Mouse (Mus musculus): ENCODE measurements around the gene Pkp3. TPM values are rescaled to one million over a fixed set of nuclear protein-coding genes. Genes with fewer than 3 reads are reported as not detected.
A peak's percentile ranks its signal among the peaks of the same experiment; 100 is the strongest.

Gene Pkp3
- total RNA-seq, 2 experiments from 2014 or later, result 0.25 to 0.54 TPM

DNA sequence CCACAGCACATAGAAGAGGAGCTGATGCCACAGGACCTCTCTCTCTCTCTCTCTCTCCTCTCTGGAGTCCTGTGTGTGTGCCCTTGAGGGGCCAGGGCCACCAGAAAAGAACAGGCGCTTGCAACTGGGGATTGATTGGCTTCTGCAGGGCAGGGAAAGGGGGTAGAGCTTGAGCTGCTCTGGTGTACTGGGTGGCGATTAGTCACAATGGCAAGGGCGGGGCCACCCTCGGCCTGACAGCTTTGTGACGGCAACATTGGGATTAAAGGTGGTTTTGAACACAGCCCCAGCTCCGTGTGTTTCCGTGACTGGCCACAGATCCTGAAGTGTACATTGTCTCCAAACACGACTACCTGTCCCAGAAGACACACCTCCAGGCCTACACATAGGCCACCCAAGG lies 12.2 kb downstream of the Pkp3 start:
- DNase-seq (ENCODE audit: low spot score in 2 of 2), result no peak

DNA sequence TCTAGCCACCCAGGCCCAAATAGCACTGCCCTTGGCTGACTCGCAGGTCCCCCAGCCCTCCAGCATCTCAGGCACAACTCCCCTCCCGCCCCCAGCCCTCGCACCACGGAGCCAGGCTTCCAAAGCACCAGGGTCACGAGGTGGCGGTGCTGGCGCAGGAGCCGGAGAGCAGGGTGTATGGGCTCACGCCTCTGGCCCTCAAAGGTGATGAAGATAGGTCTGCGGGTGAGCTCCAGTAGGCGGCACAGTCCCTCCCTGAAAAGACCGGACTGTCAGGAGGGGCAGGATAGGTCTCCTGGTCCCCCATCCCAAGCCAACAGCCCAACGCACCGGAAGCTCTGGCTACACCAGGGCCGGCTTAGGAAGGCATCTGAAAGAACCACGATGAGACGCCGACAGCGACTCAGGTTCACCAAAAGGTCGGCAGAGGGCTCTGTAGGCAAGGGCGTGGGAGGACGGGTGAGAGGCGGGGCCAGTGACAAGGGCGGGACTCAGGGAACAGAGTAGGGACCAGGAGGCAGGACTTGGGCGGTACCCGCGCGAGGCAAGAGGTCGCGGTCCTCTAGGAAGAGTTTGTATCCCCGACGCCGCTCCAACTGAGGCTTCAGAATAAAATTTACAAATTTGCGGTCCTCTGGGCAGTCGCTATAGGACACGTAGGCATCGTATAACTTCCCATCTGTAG lies 14.2 kb downstream of the Pkp3 start:
- peak; percentile 62 to 80 for DNase-seq (ENCODE audit: low spot score in 2 of 2)

GRCm38 (mm10) chr7:141093950-141094349 lies 15.9 kb downstream of the Pkp3 start:
- no peak for DNase-seq (ENCODE audit: low spot score in 2 of 2)

- no peak for DNase-seq (ENCODE audit: low spot score in 2 of 2)
Observed at GRCm38 (mm10) chr7:141094487-141095205, 16.6 kb downstream of the Pkp3 start.

DNA sequence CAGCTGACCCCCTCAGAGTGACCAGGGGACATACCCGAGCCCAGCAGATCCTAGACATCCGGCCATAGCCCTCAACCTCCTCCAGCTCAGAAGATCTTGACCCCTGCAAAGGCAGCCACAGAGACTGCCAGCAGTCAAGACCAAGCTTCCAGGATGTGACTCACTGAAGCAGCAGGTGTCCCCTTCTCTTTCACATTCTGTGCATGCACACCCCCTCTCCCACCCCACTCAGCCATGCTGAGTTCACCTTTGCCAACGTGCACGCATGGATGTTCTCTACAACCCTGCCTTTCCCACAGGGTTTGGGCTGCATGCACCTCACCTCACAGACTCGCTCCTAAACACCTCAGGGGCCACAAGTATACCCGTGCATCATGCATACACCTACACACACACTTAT lies 18.0 kb downstream of the Pkp3 start:
- no peak for DNase-seq (ENCODE audit: low spot score in 2 of 2)

- peak in 1 of 2 experiments; percentile 38 for DNase-seq (ENCODE audit: low spot score in 2 of 2)
Observed at GRCm38 (mm10) chr7:141096649-141097056, 18.6 kb downstream of the Pkp3 start.

GRCm38 (mm10) chr7:141097177-141097576 lies 19.2 kb downstream of the Pkp3 start:
- DNase-seq (ENCODE audit: low spot score in 2 of 2), result no peak

- DNase-seq (ENCODE audit: low spot score in 2 of 2), result no peak
Observed at GRCm38 (mm10) chr7:141099911-141100691, 22.1 kb downstream of the Pkp3 start, which contains the start of gene Sigirr. TSS of gene Sigirr (minus strand) at chr7:141100572.

DNA sequence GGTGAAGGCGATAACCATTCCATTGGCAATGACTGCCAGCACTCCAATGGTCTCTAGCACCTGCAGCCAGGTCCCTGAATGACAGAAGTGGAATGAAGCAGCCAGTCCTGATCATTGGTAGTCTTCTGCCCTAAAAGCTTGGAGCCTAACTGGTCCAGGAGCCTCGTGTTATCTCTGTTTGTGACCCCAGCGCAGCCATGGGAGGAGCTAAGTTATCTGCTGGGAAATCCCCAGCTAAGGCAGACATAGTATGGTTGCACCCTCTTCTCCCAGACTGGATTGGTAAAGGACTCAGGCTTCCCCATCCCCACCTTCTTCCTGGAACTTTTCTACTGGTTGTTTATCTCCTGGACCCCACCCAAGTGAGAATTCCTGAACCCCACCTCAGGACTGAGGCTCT lies 25.1 kb downstream of the Pkp3 start:
- DNase-seq (ENCODE audit: low spot score in 2 of 2), result no peak

DNA sequence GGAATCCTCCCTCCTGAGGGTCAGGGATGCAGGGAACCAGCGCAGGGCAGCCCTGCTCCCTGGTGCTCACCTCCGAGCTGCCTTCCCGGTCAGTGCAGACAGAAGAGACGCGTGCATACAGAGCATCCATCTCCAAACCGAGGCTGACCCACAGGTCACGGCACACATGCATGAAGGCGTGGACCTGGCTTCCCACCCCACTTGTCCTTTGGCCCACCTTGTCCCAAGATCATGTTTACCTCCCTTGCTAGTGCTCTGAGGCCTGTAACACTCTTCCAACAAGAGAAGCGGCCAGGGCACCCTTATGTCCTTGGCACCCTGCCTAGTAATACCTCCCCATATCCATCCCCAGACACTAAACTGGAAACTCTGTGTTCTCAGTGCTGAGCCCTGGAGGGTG lies 37.9 kb downstream of the Pkp3 start:
- DNase-seq (ENCODE audit: low spot score in 2 of 2), result no peak

GRCm38 (mm10) chr7:141117636-141118035 lies 39.6 kb downstream of the Pkp3 start, which contains the start of gene Ano9:
TSS of gene Ano9 (minus strand) at chr7:141117806.
- DNase-seq (ENCODE audit: low spot score in 2 of 2), result no peak

- no peak for DNase-seq (ENCODE audit: low spot score in 2 of 2)
Observed at GRCm38 (mm10) chr7:141119487-141119886, 41.5 kb downstream of the Pkp3 start.

DNA sequence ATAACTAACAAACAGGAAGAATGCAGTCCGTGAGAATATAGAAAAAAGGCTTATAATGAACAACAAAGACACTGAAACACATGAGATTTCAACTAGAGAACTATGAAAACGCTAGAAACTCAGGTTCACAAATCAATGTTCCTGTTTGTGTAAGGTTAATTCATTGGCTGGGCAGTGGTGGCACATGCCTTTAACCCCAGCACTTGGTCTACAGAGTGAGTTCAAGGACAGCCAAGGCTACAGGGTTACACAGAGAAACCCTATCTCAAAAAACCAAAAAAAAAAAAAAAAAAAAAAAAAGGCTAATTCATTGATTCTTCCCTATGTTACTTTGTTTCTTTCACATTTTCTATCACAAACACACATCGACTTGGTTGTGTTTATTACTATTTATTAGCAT lies 42.6 kb downstream of the Pkp3 start:
- DNase-seq (ENCODE audit: low spot score in 2 of 2), result no peak

DNA sequence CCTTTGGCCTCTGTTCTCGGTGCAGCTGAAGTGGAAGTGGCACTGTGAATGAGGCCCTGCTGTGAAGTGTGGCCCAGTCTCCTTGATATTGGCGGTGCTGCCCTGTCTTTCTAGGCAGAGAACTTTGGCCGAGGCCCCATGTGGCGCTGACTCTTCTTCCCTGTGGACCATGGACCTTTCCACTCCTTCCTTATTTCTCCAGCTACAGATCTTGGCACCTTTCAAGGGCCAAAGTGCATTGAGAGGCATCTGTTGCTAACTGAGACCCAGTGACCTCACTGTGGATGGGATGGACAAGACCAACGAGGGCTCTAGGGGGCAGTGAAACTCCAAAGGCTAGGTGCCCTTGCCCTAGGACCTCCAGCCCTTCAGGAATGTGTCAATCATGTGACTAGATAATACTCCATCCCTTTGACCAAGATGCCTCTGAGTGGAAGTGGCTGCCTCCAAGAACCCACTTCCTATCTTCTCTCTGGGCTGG lies 43.1 kb downstream of the Pkp3 start:
- DNase-seq (ENCODE audit: low spot score in 2 of 2), result no peak

- DNase-seq (ENCODE audit: low spot score in 2 of 2), result no peak
Observed at GRCm38 (mm10) chr7:141122245-141122644, 44.2 kb downstream of the Pkp3 start, which contains the start of gene Ptdss2. TSS of gene Ptdss2 (plus strand) at chr7:141122382.

GRCm38 (mm10) chr7:141122689-141123516 lies 44.9 kb downstream of the Pkp3 start:
- peak; percentile 79 to 92 for DNase-seq (ENCODE audit: low spot score in 2 of 2)

DNA sequence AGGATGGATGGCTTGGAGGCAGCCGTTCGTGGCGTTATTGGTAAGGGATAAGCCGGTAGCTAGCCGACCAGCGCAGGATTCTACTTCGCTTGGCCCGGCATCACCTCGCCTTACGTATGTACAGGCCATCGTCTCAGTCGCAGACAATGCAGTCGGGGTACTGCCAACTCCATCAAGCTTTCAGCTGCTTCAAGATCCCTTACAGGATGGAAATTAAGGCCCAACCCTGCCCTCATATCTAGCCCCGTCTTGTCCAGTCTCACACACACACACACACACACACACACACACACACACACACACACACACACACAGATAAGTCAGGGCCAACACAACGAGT lies 45.5 kb downstream of the Pkp3 start:
- no peak for DNase-seq (ENCODE audit: low spot score in 2 of 2)

- DNase-seq (ENCODE audit: low spot score in 2 of 2), result peak; percentile 77 to 86
Observed at GRCm38 (mm10) chr7:141131024-141131820, 53.2 kb downstream of the Pkp3 start.

DNA sequence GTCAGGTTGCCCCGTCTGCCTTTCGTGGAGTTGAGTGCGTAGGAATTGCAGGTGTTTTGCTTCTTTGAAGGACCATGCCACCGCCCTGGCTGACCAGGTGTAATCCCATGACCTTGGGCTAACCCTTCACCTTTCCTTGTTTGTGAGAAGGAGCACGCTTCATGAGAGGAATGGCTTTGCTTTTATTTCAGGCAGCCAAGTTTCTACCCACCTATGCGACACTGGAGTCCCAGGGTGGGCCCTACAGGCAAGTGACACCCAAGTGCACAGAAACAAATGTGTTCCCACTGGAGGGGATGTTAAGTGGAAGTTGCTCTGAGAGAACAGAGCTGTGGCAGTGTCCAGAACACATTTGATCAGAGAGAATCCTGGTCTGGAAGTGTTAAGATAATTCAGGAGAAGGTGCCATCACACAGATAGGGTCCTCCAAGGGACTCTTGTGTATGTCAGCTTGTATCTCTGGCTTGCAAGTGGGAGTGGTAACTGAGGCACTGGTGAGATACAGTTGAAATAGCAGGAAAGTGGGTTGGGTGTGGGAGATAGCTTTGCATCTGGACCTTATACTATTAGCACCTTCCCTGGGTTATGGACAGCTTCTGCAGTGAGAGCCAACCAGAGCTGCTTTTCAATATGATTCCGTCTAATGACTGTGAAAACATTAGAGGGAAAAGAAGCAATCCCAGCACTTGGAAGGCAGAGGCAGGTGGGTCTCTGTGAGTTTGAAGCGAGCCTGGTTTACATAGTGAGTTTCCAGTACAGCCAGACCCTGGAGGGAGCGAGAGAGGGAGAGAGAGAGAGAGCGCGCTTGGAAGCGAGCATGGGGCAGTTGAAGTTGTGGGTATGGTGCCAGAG lies 54.1 kb downstream of the Pkp3 start:
- no peak for DNase-seq (ENCODE audit: low spot score in 2 of 2)
